Mouse (Mus musculus) cortical plate, adult 2 months (tissue): ENCODE results near the gene 9530077C05Rik. TPM values are rescaled to one million over a fixed set of nuclear protein-coding genes. Genes with fewer than 3 reads are reported as not detected.
"Not testable (repeated sequence)": the region's sequence is repeated elsewhere in the genome, so short reads cannot be mapped to it uniquely, and the experiment has no call there.

Experiments
- H3K27ac ChIP-seq: fragments of 200-500 bp; 2 replicates; pipeline ENCODE4 v1.5.1; 2012; ENCODE audit warnings: low read length, control low read depth, inconsistent platforms; ENCODE audit not compliant: insufficient read depth
- H3K4me1 ChIP-seq: fragments of 200-500 bp; 2 replicates; pipeline ENCODE4 v1.6.1; 2011; ENCODE audit warnings: low read length; ENCODE audit not compliant: control insufficient read depth, insufficient read depth
- H3K4me3 ChIP-seq: fragments of 200-500 bp; 2 replicates; pipeline ENCODE4 v1.5.1; 2011; ENCODE audit warnings: mild to moderate bottlenecking, low read length, control low read depth; ENCODE audit not compliant: insufficient read depth
- CTCF ChIP-seq: fragments of 200-500 bp; IDR thresholded peaks from 2 replicates; pipeline ENCODE4 v1.5.1; 2011; ENCODE audit warnings: mild to moderate bottlenecking, control low read depth, low read length; ENCODE audit not compliant: insufficient read depth; ENCODE audit errors: extremely low read depth
- POLR2A ChIP-seq: fragments of 200-500 bp; IDR thresholded peaks from 2 replicates; pipeline ENCODE4 v1.6.1; 2011; ENCODE audit warnings: mild to moderate bottlenecking, low read length, control low read depth; ENCODE audit not compliant: insufficient read depth; ENCODE audit errors: extremely low read depth
- polyA plus RNA-seq: library from polyadenylated mRNA; depleted of rRNA; stranded (reverse); fragments of >200 nt; gene quantifications from 2 replicates; pipeline ENCODE4 v1.2.3, GENCODE M21; 2012

Gene 9530077C05Rik
- polyA plus RNA-seq, 1 experiment: 8.1 TPM

DNA sequence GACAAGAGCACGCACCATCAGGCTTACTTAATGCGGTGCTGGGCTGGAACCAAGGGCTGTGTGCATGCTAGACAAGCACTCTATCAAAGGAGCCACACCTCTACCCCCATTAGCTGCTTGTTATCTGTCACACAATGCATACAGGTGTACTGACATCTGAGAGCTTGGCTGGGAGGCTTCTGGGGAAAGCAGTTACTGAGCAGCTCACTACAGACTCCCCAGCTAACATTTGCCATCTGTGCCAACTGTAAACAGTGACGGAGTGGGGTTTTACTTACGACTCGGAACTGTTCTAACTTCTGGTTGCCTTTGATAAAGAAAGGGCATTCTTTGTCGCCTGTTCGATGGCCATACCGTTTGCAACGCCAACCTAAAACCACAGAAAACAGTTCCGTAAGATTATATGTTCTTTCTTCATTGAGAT lies 42.2 kb downstream of the 9530077C05Rik start:
- no peak for TF ChIP-seq POLR2A
- no peak for TF ChIP-seq CTCF
- Histone ChIP-seq H3K27ac (no peak overlapping the region), H3K4me1 (peaks cover 4% of the 10 kb centered on the region; the same call in 1 of the 2 replicates)

GRCm38 (mm10) chr9:22453990-22454389 lies 42.7 kb downstream of the 9530077C05Rik start, which contains the start of gene Gm17545:
TSS of gene Gm17545 (plus strand) at chr9:22454290.
- not testable (repeated sequence) for H3K4me1 ChIP-seq, H3K4me3 ChIP-seq, H3K27ac ChIP-seq

More for the DNA sequence above, 42.2 kb downstream of the 9530077C05Rik start:
- no peak overlapping the region for H3K4me3 ChIP-seq

- Histone ChIP-seq H3K4me1 (peaks cover 4% of the 10 kb centered on the region; the same call in 1 of the 2 replicates), H3K4me3 (no peak overlapping the region), H3K27ac (no peak overlapping the region)
- no peak for TF ChIP-seq CTCF
- no peak for TF ChIP-seq POLR2A
Measured at GRCm38 (mm10) chr9:22455041-22455440, 43.7 kb downstream of the 9530077C05Rik start.

DNA sequence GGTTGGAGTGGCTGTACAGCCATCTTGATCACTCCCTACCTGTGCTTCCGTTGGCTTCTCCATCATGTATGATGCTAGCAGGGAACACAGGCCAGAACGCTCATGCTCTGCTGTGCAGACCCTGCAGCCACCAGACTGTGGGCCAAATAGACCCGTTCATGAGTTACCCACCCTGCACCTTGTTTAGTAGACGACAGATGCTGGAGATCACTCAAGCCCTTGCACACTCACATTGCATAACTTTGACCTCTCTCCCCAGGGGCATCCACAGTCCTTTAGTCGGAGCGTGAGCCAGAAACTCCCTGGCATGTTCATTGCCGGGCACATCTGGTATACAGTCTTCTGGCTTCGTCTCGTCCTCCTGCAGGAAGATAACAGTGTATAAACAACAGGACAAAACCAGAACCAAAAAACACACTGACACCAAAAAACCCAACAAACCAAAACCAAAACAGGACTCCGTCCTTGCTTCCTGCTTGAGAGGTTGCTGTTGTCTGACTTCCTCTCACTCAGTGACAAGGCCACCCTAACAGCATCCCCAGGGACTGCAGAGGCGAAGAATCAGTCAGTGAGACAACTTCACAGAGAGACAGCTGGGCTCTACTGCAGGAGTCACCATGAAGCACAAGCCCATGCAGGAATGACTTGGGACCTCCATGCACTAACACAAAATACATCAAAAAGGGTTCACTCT lies 46.0 kb downstream of the 9530077C05Rik start:
- no peak for TF ChIP-seq POLR2A
- TF ChIP-seq CTCF: no peak
- Histone ChIP-seq H3K27ac (no peak overlapping the region), H3K4me3 (no peak overlapping the region), H3K4me1 (peaks cover 4% of the 10 kb centered on the region; the same call in 1 of the 2 replicates)

DNA sequence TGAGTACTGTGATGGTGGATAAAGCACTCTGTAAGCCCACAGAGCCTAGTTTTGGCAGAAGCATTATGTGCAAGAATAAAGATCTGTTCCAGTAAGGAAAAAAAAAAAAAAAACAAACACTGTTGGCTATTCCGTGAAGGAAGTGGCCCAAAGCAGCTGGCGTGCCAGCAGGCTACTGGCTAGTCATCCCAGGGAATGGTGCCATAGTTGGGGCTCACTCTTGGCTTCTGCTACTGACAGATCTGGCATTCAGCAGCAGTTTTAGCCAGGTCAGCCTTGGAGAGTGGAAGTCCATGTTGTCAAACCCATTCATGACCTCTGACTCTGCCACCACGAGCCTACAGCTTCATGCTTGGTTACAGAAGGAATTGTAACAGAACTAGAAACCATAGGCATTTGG lies 50.6 kb downstream of the 9530077C05Rik start:
- no peak overlapping the region for H3K4me3 ChIP-seq

GRCm38 (mm10) chr9:22466212-22466611 lies 54.9 kb downstream of the 9530077C05Rik start:
- H3K4me1 ChIP-seq: 0 out of 2 replicates have a peak, but pooled peaks cover 1% of the 10 kb centered on the region
- H3K27ac ChIP-seq: no peak overlapping the region
- no peak overlapping the region for H3K4me3 ChIP-seq
- no peak for TF ChIP-seq POLR2A
- no peak for TF ChIP-seq CTCF

More for the DNA sequence above, 50.6 kb downstream of the 9530077C05Rik start:
- TF ChIP-seq CTCF (no peak), POLR2A (no peak)
- Histone ChIP-seq H3K27ac (no peak overlapping the region), H3K4me1 (0 out of 2 replicates have a peak, but pooled peaks cover 1% of the 10 kb centered on the region)

GRCm38 (mm10) chr9:22467371-22468169 lies 56.3 kb downstream of the 9530077C05Rik start:
- H3K27ac ChIP-seq: peak overlapping the region; percentile 96
- 0 out of 2 replicates have a peak, but pooled peaks cover 1% of the 10 kb centered on the region for H3K4me1 ChIP-seq
- TF ChIP-seq POLR2A (no peak), CTCF (no peak)
- peak overlapping the region; percentile 78 for H3K4me3 ChIP-seq

DNA sequence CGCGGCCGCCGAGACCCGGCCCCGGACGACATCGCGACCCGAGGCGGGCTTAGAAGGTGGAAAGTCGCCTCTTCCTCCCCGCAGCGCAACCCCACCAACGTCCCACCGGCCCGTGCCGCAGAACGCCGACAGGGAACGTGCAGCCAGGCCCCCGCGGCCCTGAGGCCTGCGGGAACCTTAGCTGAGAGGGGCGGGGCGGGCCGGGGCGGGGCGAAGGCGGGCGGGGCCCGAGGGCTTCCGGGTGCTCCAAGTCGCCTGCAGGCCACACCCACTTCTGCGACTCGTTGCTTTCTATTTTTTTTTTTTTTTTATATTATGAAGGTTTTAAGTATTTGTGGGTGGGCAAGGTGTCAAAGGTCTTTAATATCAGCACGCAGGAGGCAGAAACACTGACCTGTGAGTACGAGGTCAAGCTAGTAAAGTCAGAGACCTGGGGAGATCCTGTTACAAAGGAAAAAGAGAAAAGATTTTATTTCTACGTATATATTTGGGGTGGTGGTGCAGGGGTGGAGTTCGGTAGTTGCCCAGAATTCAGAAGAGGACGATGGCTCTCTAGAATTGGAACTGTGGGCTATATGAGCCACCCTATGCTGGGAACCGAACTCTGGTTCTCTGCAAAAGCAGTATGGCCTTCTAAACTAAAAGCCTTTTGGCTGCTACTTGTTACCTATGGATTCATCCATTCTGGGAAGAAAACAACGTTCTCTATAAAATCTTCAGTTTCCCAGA lies 57.0 kb downstream of the 9530077C05Rik start:
- Histone ChIP-seq H3K4me1 (0 out of 2 replicates have a peak, but pooled peaks cover 1% of the 10 kb centered on the region), H3K4me3 (peak overlapping the region; percentile 78), H3K27ac (peak overlapping the region; percentile 96)
- no peak for TF ChIP-seq CTCF
- peak; percentile 68; the same call in 1 of the 2 replicates for TF ChIP-seq POLR2A

- TF ChIP-seq POLR2A (no peak), CTCF (no peak)
- Histone ChIP-seq H3K27ac (no peak overlapping the region), H3K4me3 (no peak overlapping the region; the same call in 1 of the 2 replicates), H3K4me1 (0 out of 2 replicates have a peak, but pooled peaks cover 1% of the 10 kb centered on the region)
Measured at GRCm38 (mm10) chr9:22468899-22469259, 57.6 kb downstream of the 9530077C05Rik start.

- H3K4me1 ChIP-seq: 0 out of 2 replicates have a peak, but pooled peaks cover 1% of the 10 kb centered on the region
- TF ChIP-seq POLR2A (no peak), CTCF (no peak)
- H3K27ac ChIP-seq: no peak within 1 kb of the TSS
- H3K4me3 ChIP-seq: peak within 1 kb of the TSS; percentile 78
Measured at GRCm38 (mm10) chr9:22469643-22470042, 58.3 kb downstream of the 9530077C05Rik start, which contains the start of gene Rp9. TSS of gene Rp9 (minus strand) at chr9:22469743.
